Mouse (Mus musculus): ENCODE measurements around the gene Syt1.

DNA sequence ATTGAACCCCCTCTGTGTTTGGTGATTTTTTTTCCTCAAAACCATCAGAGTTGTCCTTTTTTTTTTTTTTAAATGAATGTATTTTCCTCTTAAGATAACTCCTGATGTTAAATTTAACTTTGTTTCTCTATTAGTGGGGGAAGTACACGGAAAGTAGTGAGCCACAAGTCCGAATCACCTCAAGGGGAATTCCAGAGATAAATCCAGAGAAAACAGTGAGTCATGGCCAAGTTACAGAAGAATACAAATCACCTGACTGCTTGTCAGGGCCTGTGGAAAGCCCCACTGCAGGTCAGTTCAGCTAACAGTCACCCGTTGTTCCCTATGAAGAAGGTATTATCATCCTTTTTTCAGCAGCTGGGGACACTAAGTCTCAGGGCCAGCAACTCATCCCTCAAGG, 472.2 kb downstream of the Syt1 start:
- no peak for TF ChIP-seq CTCF (IDR thresholded peaks at IDR 0.05; ENCODE audit: extremely low read depth, insufficient read length, insufficient replicate concordance, low read depth, low read length)
- TF ChIP-seq POLR2A (IDR thresholded peaks at IDR 0.05; ENCODE audit: low read depth, low read length) = no peak
